Mouse (Mus musculus) gonadal fat pad, adult 2 months (tissue): ENCODE data around the gene Tnfrsf13b. TPM values are rescaled to one million over a fixed set of nuclear protein-coding genes. Genes with fewer than 3 reads are reported as not detected.

ENCODE experiments used
- DNase-seq: peaks from one replicate; pipeline ENCODE4 v3.0.0-alpha.2; 2012; ENCODE audit warnings: low read depth
- polyA plus RNA-seq: library from polyadenylated mRNA; depleted of rRNA; stranded (reverse); fragments of >200 nt; gene quantifications from 2 replicates; pipeline ENCODE4 v1.2.3, GENCODE M21; 2012; rRNA removed

The Tnfrsf13b gene
- 3.1 and 5.0 TPM in 2 replicates for polyA plus RNA-seq

DNA sequence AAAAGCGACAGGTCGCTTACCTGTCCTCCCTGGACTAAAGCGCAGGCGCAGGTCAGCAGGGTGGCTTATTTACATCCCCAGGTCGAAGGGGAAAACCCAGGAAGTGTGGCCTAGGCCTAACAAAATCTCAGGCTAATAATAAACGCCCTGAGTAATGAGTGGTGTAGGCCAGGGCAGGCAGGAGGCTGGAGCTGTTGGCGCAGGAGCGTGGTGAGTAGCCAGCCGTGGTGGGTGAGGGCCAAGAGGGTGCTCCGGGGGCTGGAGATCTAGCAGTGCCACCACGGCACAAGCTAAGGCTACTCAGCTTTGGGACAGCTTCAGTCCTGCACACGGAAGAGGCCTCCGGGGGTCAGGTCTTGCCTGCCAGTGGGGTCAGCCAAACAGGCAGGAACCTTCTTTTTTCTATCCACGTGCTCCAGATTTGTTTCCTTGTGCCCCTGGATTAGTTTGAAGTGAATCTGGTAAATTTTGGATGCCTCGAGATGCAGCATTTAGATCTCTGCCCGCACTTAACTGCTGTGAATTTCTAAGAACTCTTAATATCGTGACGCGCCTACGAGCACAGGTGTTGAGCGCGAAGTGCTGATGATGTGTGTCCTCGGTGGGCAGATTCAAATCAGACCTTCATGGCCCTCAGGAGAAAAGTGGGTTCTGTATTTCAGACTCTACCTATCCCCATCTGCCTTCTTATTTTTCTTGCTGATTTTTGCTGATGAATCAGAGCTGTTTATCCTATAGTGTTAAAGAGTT lies at the start of gene Tnfrsf13b:
Tnfrsf13b (plus strand) TSS at position 150 of the 750 bp plus-strand sequence.
- no peak for DNase-seq

DNA sequence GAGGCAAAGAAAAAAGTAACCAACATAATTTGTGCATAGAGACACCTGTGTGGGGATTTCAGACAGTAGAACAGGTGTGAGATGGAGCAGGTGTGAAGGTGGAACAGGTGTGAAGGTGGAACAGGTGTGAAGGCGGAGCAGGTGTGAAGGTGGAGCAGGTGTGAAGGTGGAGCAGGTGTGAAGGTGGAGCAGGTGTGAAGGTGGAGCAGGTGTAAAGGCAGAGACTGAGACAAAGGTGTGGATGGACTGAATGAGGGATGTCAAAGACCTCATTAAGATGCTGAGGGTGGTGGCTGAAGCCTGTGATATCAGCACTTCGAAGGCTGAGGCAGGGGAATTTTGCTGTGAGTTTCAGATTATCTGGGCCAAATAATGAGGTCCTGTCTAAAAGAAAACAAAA lies 44.9 kb upstream of the Tnfrsf13b start:
- no peak for DNase-seq

GRCm38 (mm10) chr11:61090195-61090594 lies 36.4 kb upstream of the Tnfrsf13b start:
- no peak for DNase-seq

DNA sequence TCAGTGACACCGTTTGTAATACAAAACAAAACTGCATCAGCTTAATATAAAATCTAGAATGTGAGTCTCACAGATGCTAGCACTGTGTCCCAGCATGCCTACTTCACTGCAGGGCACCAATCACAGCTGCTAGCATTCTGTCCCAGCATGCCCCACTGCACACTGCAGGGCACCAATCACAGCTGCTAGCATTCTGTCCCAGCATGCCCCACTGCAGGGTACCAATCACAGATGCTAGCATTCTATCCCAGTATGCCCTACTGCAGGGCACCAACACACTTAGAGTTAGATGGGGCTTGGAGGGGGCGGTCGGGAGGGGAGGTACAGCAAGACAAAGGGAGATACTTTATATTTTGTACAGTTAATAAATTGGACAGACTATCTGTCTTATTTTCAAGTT lies 35.4 kb upstream of the Tnfrsf13b start:
- no peak for DNase-seq

DNA sequence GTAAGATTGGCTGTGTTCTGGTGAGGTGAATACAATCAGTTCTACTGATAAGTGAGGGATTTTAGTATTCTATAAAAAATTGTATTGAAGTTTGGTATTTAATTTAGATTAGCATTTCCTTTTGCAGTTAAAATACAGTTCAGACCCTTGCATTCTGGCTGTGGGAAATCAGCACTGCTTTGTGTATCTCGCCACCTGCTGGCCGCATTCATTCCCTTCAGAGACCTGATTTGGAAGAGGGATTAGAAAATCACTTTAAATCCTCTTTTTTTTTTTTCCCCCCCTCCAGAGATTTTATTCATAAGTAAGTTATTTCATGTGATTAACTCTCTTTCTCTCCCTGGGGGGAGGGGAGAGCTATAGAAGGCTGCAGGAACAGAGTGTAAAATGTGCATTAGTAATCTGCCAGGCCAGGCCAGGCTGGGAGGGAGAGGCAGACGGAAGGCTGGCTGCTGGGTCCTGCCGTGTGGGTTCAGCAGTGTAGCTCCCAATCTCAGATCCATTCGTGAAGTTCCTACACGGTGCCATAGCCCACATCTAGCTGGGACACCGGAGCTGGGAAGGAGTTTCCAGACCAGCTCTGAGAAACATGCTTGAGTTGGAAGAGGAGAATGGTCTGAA lies 34.8 kb upstream of the Tnfrsf13b start:
- no peak for DNase-seq

DNA sequence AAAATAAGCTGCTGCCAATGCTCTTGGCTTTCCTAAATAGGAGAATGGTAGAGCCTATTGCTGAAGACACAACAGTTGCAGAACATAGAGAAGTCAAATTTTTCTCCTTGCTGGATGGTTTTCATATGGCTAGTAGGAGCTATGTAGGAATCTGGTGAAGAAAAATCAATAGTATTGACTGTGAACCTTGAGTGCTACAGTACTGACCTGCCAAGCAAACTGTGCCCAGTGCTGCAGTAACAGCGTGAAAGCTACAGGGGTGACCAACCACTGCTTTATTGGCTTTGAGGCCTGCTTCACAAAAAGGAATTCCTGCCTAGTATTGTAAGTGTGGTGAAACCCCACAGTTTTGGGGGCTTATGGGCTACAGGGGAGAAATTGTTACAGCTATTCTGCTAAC lies 28.5 kb upstream of the Tnfrsf13b start:
- no peak for DNase-seq

GRCm38 (mm10) chr11:61102397-61103339 lies 23.9 kb upstream of the Tnfrsf13b start:
- no peak for DNase-seq

DNA sequence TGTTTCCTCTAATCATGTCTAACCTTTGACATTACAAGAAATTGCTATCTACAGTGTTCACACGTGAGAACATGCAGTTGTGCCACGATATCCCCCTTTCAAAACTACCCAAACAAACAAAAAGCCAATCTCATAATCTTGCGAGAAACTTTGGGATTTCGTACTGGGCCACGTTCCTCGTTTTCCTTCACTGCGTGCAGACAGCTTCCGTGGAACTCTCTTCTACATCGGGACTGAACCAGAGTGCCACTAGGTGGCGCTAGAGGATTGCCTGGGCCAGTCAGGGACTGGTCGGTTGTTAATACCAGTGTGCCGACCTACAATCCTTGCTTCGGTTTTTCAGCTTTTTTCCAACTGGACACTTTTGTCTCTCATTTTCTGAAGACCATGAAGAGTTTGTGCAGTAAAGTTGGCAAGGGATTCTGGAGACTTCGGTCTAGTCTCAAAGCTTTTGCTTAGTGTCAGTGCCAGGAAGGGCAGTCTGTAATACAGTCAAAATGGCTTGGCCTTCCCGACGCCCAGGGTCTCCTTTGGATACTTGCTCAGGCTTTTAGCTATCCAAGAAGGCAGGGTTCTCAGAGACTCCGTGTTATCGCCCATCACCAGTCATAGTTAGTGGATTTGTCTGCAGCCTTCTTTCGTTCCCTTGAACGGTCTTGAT lies 22.2 kb upstream of the Tnfrsf13b start:
- DNase-seq: peak; percentile 34

GRCm38 (mm10) chr11:61108911-61109361 lies 17.6 kb upstream of the Tnfrsf13b start:
- DNase-seq: no peak

DNA sequence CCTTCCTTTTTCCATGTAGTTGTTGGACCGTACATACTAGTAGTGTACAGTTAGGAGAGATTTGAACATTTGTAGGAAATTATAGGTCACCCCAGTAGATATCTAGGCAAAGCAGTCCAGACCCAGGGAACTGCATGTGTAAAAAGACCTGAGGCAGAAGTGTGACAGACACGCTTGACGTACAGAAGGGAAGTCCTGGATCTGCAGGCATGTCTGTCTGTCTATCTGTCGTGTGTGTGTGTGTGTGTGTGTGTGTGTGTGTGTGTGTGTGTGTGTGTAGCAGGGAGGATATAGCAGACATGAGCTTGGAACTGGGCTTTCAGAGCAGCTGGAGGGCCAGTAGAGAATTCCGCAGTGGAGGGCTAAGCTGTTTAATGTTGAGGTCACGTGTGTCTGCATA lies 16.8 kb upstream of the Tnfrsf13b start:
- no peak for DNase-seq

GRCm38 (mm10) chr11:61110113-61110512 lies 16.4 kb upstream of the Tnfrsf13b start:
- DNase-seq: no peak

GRCm38 (mm10) chr11:61110928-61111327 lies 15.6 kb upstream of the Tnfrsf13b start:
- no peak for DNase-seq

- no peak for DNase-seq
Observed at GRCm38 (mm10) chr11:61111472-61111871, 15.1 kb upstream of the Tnfrsf13b start.

- no peak for DNase-seq
Observed at GRCm38 (mm10) chr11:61112323-61112995, 14.1 kb upstream of the Tnfrsf13b start.

- no peak for DNase-seq
Observed at GRCm38 (mm10) chr11:61116226-61116625, 10.3 kb upstream of the Tnfrsf13b start.

GRCm38 (mm10) chr11:61119996-61120583 lies 6.5 kb upstream of the Tnfrsf13b start:
- no peak for DNase-seq

DNA sequence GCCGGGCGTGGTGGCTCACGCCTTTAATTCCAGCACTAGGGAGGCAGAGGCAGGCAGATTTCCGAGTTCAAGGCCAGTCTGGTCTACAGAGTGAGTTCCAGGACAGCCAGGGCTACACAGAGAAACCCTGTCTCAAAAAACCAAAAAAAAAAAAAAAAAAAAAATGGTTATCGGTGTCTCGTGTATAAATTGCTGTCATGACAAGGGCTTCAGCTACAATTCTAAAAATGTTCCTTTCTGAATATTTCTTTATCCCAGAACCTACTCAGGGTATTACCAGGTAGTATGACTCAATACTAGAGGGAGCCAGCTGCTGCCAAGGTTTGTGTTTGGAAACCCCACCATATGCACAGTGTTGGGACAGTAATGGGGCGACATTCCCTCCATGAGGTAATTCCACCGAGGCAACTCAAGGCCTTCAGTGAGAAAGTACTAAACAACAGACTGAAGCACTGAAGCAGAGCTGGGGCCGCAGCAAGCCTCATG lies 4.2 kb upstream of the Tnfrsf13b start:
- no peak for DNase-seq

- DNase-seq: no peak
Observed at GRCm38 (mm10) chr11:61122769-61123288, 3.7 kb upstream of the Tnfrsf13b start.

DNA sequence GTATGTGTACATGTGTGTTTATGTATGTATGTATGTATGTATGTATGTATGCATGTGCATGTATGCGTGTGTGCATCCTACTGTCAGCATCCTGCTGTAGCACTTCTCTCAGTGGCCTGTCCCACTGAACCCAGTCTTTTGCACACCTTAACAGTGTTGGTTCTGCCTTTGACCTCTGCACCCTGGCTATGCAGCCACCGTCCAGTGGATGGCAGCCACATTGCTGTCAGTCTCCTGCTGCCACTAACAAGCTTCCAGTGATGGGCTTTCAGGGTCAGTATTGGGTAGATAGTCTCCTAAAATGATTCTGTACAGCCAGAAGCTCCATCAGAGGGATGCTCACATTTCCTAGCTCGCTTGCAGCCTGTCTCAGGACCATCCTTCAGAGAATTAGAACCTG lies 2.7 kb upstream of the Tnfrsf13b start:
- no peak for DNase-seq

DNA sequence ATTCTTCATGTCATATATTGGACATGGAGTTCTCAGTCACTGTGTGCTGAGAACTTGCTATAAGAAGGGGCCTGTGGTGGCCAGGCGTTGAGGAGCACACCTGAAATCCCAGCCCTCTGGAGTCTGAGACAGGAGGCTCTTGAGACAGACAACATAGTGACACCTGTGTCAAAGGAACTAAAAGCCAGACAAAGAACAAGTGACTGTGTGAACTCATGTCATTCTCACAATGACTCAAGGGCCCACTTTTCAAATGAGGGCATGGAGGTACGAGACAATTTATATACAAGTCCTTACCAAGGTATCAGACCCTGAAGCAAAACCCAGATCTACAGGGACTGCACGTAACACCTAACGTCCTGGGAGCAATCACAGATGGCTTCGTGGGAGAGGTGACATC lies 585 bp upstream of the Tnfrsf13b start:
- no peak for DNase-seq
